Mouse (Mus musculus): ENCODE results near the gene Slc17a7. TPM values are rescaled to one million over a fixed set of nuclear protein-coding genes. Genes with fewer than 3 reads are reported as not detected.

Gene Slc17a7
- polyA plus RNA-seq, 1 experiment from 2014 or later: 2.3 TPM

GRCm38 (mm10) chr7:45174567-45175280 is 11.0 kb downstream of the Slc17a7 start:
- Histone ChIP-seq H3K4me2 (ENCODE audit: low read depth) (peak overlapping the region; percentile 4; the same call in 1 of the 2 replicates), H3K27ac (ENCODE audit: low read depth, low read length) (no peak overlapping the region), H3K4me1 (ENCODE audit: control insufficient read depth, insufficient read depth, low read length) (peaks cover 6% of the 10 kb centered on the region), H3K9me3 (ENCODE audit: control insufficient read depth, low read length) (peaks cover 2% of the 10 kb centered on the region), H3K4me3 (ENCODE audit: low read depth, low read length) (no peak overlapping the region), H3K36me3 (ENCODE audit: control insufficient read depth, insufficient read depth, low read length) (no peaks in the 10 kb centered on the region; the same call in 1 of the 2 replicates), H3K9ac (ENCODE audit: low read length) (no peak overlapping the region), H3K27me3 (ENCODE audit: control insufficient read depth, insufficient read depth, low read length) (peaks cover 61% of the 10 kb centered on the region)
- WGBS: 4% methylated on average over 29 of the region's 29 CpGs
- DNase-seq (ENCODE audit: low spot score) (peak; percentile 32), ATAC-seq (ENCODE audit: insufficient read depth, low FRiP score, low TSS enrichment) (no peak)

- Histone ChIP-seq H3K4me2 (ENCODE audit: low read depth) (no peak overlapping the region), H3K36me3 (ENCODE audit: control insufficient read depth, insufficient read depth, low read length) (no peaks in the 10 kb centered on the region; the same call in 1 of the 2 replicates), H3K4me3 (ENCODE audit: low read depth, low read length) (no peak overlapping the region), H3K4me1 (ENCODE audit: control insufficient read depth, insufficient read depth, low read length) (peaks cover 6% of the 10 kb centered on the region), H3K27ac (ENCODE audit: low read depth, low read length) (no peak overlapping the region), H3K9me3 (ENCODE audit: control insufficient read depth, low read length) (no peaks in the 10 kb centered on the region), H3K27me3 (ENCODE audit: control insufficient read depth, insufficient read depth, low read length) (peaks cover 66% of the 10 kb centered on the region), H3K9ac (ENCODE audit: low read length) (no peak overlapping the region)
- ATAC-seq (ENCODE audit: insufficient read depth, low FRiP score, low TSS enrichment) (no peak), DNase-seq (ENCODE audit: low spot score) (no peak)
- 3% methylated on average over 13 of the region's 13 CpGs for WGBS
Observed at GRCm38 (mm10) chr7:45175398-45175797, 11.6 kb downstream of the Slc17a7 start.

GRCm38 (mm10) chr7:45175929-45176328 is 12.2 kb downstream of the Slc17a7 start:
- Histone ChIP-seq H3K9ac (ENCODE audit: low read length) (no peak overlapping the region), H3K36me3 (ENCODE audit: control insufficient read depth, insufficient read depth, low read length) (no peaks in the 10 kb centered on the region; the same call in 1 of the 2 replicates), H3K27ac (ENCODE audit: low read depth, low read length) (no peak overlapping the region), H3K4me2 (ENCODE audit: low read depth) (no peak overlapping the region), H3K4me3 (ENCODE audit: low read depth, low read length) (no peak overlapping the region), H3K27me3 (ENCODE audit: control insufficient read depth, insufficient read depth, low read length) (peaks cover 72% of the 10 kb centered on the region), H3K9me3 (ENCODE audit: control insufficient read depth, low read length) (no peaks in the 10 kb centered on the region), H3K4me1 (ENCODE audit: control insufficient read depth, insufficient read depth, low read length) (peaks cover 6% of the 10 kb centered on the region)
- 3% methylated on average over 23 of the region's 23 CpGs for WGBS
- no peak for DNase-seq (ENCODE audit: low spot score)
- no peak for ATAC-seq (ENCODE audit: insufficient read depth, low FRiP score, low TSS enrichment)

- Histone ChIP-seq H3K9ac (ENCODE audit: low read length) (no peak overlapping the region), H3K4me1 (ENCODE audit: control insufficient read depth, insufficient read depth, low read length) (peaks cover 8% of the 10 kb centered on the region), H3K27ac (ENCODE audit: low read depth, low read length) (no peak overlapping the region), H3K27me3 (ENCODE audit: control insufficient read depth, insufficient read depth, low read length) (peaks cover 76% of the 10 kb centered on the region), H3K4me3 (ENCODE audit: low read depth, low read length) (no peak overlapping the region), H3K36me3 (ENCODE audit: control insufficient read depth, insufficient read depth, low read length) (no peaks in the 10 kb centered on the region; the same call in 1 of the 2 replicates), H3K4me2 (ENCODE audit: low read depth) (no peak overlapping the region), H3K9me3 (ENCODE audit: control insufficient read depth, low read length) (no peaks in the 10 kb centered on the region)
- no peak for DNase-seq (ENCODE audit: low spot score)
- WGBS: 4% methylated on average over 25 of the region's 31 CpGs
- ATAC-seq (ENCODE audit: insufficient read depth, low FRiP score, low TSS enrichment): no peak
Observed at GRCm38 (mm10) chr7:45176356-45176755, 12.6 kb downstream of the Slc17a7 start.

- WGBS: 20% methylated on average over 7 of the region's 7 CpGs
- Histone ChIP-seq H3K9ac (ENCODE audit: low read length) (no peak overlapping the region), H3K4me2 (ENCODE audit: low read depth) (no peak overlapping the region), H3K27ac (ENCODE audit: low read depth, low read length) (no peak overlapping the region), H3K4me1 (ENCODE audit: control insufficient read depth, insufficient read depth, low read length) (peaks cover 14% of the 10 kb centered on the region), H3K27me3 (ENCODE audit: control insufficient read depth, insufficient read depth, low read length) (peaks cover 98% of the 10 kb centered on the region), H3K36me3 (ENCODE audit: control insufficient read depth, insufficient read depth, low read length) (no peaks in the 10 kb centered on the region), H3K9me3 (ENCODE audit: control insufficient read depth, low read length) (no peaks in the 10 kb centered on the region), H3K4me3 (ENCODE audit: low read depth, low read length) (no peak overlapping the region)
- no peak for ATAC-seq (ENCODE audit: insufficient read depth, low FRiP score, low TSS enrichment)
- no peak for DNase-seq (ENCODE audit: low spot score)
Observed at GRCm38 (mm10) chr7:45178550-45178949, 14.8 kb downstream of the Slc17a7 start.

- Histone ChIP-seq H3K4me1 (ENCODE audit: control insufficient read depth, insufficient read depth, low read length) (peaks cover 14% of the 10 kb centered on the region), H3K9me3 (ENCODE audit: control insufficient read depth, low read length) (no peaks in the 10 kb centered on the region), H3K27ac (ENCODE audit: low read depth, low read length) (no peak within 1 kb of the TSS), H3K4me2 (ENCODE audit: low read depth) (no peak within 1 kb of the TSS), H3K9ac (ENCODE audit: low read length) (no peak within 1 kb of the TSS), H3K4me3 (ENCODE audit: low read depth, low read length) (no peak within 1 kb of the TSS), H3K27me3 (ENCODE audit: control insufficient read depth, insufficient read depth, low read length) (peaks cover 100% of the 10 kb centered on the region), H3K36me3 (ENCODE audit: control insufficient read depth, insufficient read depth, low read length) (no peaks in the 10 kb centered on the region)
- ATAC-seq (ENCODE audit: insufficient read depth, low FRiP score, low TSS enrichment): no peak
- 30% methylated on average over 7 of the region's 7 CpGs for WGBS
- no peak for DNase-seq (ENCODE audit: low spot score)
Observed at GRCm38 (mm10) chr7:45179469-45179868, 15.7 kb downstream of the Slc17a7 start, which contains the start of gene Gfy. Gene Gfy, minus strand, starts transcription at chr7:45179569.

- ATAC-seq (ENCODE audit: insufficient read depth, low FRiP score, low TSS enrichment): no peak
- Histone ChIP-seq H3K27ac (ENCODE audit: low read depth, low read length) (no peak within 1 kb of the TSS), H3K36me3 (ENCODE audit: control insufficient read depth, insufficient read depth, low read length) (no peaks in the 10 kb centered on the region), H3K27me3 (ENCODE audit: control insufficient read depth, insufficient read depth, low read length) (peaks cover 95% of the 10 kb centered on the region), H3K4me3 (ENCODE audit: low read depth, low read length) (peak within 1 kb of the TSS; percentile 10; the same call in 1 of the 2 replicates), H3K4me2 (ENCODE audit: low read depth) (no peak within 1 kb of the TSS; the same call in 1 of the 2 replicates), H3K9ac (ENCODE audit: low read length) (no peak within 1 kb of the TSS), H3K4me1 (ENCODE audit: control insufficient read depth, insufficient read depth, low read length) (peaks cover 8% of the 10 kb centered on the region), H3K9me3 (ENCODE audit: control insufficient read depth, low read length) (no peaks in the 10 kb centered on the region)
- WGBS: 16% methylated on average over 19 of the region's 20 CpGs
- no peak for DNase-seq (ENCODE audit: low spot score)
Observed at GRCm38 (mm10) chr7:45180896-45181477, 17.2 kb downstream of the Slc17a7 start, which contains the start of gene Pth2. Gene Pth2, plus strand, starts transcription at chr7:45180995.

- H3K27ac ChIP-seq (ENCODE audit: low read depth, low read length): no peak overlapping the region
- H3K36me3 ChIP-seq (ENCODE audit: control insufficient read depth, insufficient read depth, low read length): no peaks in the 10 kb centered on the region
- H3K9me3 ChIP-seq (ENCODE audit: control insufficient read depth, low read length): no peaks in the 10 kb centered on the region
- no peak overlapping the region for H3K9ac ChIP-seq (ENCODE audit: low read length)
- peaks cover 90% of the 10 kb centered on the region for H3K27me3 ChIP-seq (ENCODE audit: control insufficient read depth, insufficient read depth, low read length)
- H3K4me1 ChIP-seq (ENCODE audit: control insufficient read depth, insufficient read depth, low read length): peaks cover 8% of the 10 kb centered on the region; the same call in 1 of the 2 replicates
- WGBS: 3% methylated on average over 29 of the region's 35 CpGs
- DNase-seq (ENCODE audit: low spot score): no peak
- no peak for ATAC-seq (ENCODE audit: insufficient read depth, low FRiP score, low TSS enrichment)
- H3K4me2 ChIP-seq (ENCODE audit: low read depth): no peak overlapping the region; the same call in 1 of the 2 replicates
- peak overlapping the region; percentile 10; the same call in 1 of the 2 replicates for H3K4me3 ChIP-seq (ENCODE audit: low read depth, low read length)
Observed at GRCm38 (mm10) chr7:45181540-45181939, 17.8 kb downstream of the Slc17a7 start.

All from neural tube, embryonic 11.5 days (tissue).